Mouse (Mus musculus) intestine, embryonic 14.5 days (tissue): ENCODE measurements around the gene Gm49354. TPM values are rescaled to one million over a fixed set of nuclear protein-coding genes. Genes with fewer than 3 reads are reported as not detected.
"Not testable (repeated sequence)": the region's sequence is repeated elsewhere in the genome, so short reads cannot be mapped to it uniquely, and the experiment has no call there.

Experiments used
- ATAC-seq: fragments of 200-750 bp; cut with Nextera tagmentation; replicated peaks from 2 replicates; pipeline ENCODE4 v1.8.0; 2017; ENCODE audit warnings: low read depth, moderate number of reproducible peaks, moderate TSS enrichment, moderate library complexity; ENCODE audit not compliant: low FRiP score, low TSS enrichment
- DNase-seq: peaks from one replicate; pipeline ENCODE4 v3.0.0-alpha.2; 2018; ENCODE audit warnings: low spot score
- H3K27ac ChIP-seq: fragments of 300-500 bp; sonication (generic); 2 replicates; pipeline ENCODE4 v1.5.1; 2014; ENCODE audit warnings: low read depth, mild to moderate bottlenecking, control low read depth
- H3K27me3 ChIP-seq: fragments of 300-500 bp; sonication (generic); replicated peaks from 2 replicates; pipeline ENCODE4 v1.6.1; 2014; ENCODE audit warnings: low read length, control low read depth; ENCODE audit not compliant: control insufficient read depth, insufficient read depth
- H3K36me3 ChIP-seq: fragments of 300-500 bp; sonication (generic); 2 replicates; pipeline ENCODE4 v1.6.1; 2014; ENCODE audit warnings: low read length, control low read depth; ENCODE audit not compliant: control insufficient read depth, insufficient read depth
- H3K4me1 ChIP-seq: fragments of 300-500 bp; sonication (generic); replicated peaks from 2 replicates; pipeline ENCODE4 v1.6.1; 2014; ENCODE audit warnings: low read length, control low read depth, mixed read lengths; ENCODE audit not compliant: control insufficient read depth, insufficient read depth
- H3K4me2 ChIP-seq: fragments of 300-500 bp; sonication (generic); 2 replicates; pipeline ENCODE4 v1.6.1; 2014; ENCODE audit warnings: low read length
- H3K4me3 ChIP-seq: fragments of 300-500 bp; sonication (generic); 2 replicates; pipeline ENCODE4 v1.5.1; 2014; ENCODE audit warnings: low read depth, low read length, control low read depth, mixed read lengths
- H3K9ac ChIP-seq: fragments of 300-500 bp; sonication (generic); 2 replicates; pipeline ENCODE4 v1.6.1; 2014; ENCODE audit warnings: mild to moderate bottlenecking, low read length
- H3K9me3 ChIP-seq: fragments of 300-500 bp; sonication (generic); 2 replicates; pipeline ENCODE4 v1.6.1; 2016; ENCODE audit warnings: low read length, control low read depth; ENCODE audit not compliant: control insufficient read depth
- WGBS: fragments of 180-500 bp; shearing (Covaris S2); extraction: QIAGEN DNeasy Blood & Tissue Kit; methylation state at CpG from one replicate; pipeline ENCODE4 v1.1.7; 2014; 5-methylcytosine and 5-hydroxymethylcytosine counted together
- polyA plus RNA-seq: library from polyadenylated mRNA; unstranded; fragments of >200 nt; fragmentation: Nextera tagmentation; extraction: Ambion mirVana; gene quantifications from 2 replicates; pipeline ENCODE4 v1.2.1, GENCODE M21; 2014

The Gm49354 gene
- polyA plus RNA-seq, 1 experiment from 2014 or later, result not detected

DNA sequence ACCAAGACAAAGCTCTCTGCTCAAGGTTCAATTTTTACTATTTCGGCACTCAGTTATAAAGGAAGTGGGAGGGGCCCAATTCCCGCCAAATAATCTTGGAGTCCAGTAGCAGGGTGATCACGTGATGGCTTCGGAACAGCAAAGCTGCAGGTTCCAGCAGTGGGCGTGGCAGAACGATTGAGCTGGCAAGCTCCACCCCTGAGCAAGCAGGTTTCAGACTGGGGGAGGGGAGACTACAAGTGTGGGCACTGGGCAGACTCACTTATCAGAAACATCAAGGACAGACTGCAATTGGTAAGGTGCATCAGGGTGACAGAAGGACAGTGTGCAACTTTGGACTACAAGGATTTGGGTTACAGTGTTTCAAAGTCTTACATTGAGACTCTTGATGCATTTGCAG, 47.7 kb downstream of the Gm49354 start:
- not testable (repeated sequence) for H3K4me2 ChIP-seq, H3K4me3 ChIP-seq, H3K36me3 ChIP-seq, H3K4me1 ChIP-seq, DNase-seq, H3K27ac ChIP-seq, H3K27me3 ChIP-seq, H3K9me3 ChIP-seq, ATAC-seq, H3K9ac ChIP-seq
- 24% methylated on average over 6 of the region's 6 CpGs for WGBS

DNA sequence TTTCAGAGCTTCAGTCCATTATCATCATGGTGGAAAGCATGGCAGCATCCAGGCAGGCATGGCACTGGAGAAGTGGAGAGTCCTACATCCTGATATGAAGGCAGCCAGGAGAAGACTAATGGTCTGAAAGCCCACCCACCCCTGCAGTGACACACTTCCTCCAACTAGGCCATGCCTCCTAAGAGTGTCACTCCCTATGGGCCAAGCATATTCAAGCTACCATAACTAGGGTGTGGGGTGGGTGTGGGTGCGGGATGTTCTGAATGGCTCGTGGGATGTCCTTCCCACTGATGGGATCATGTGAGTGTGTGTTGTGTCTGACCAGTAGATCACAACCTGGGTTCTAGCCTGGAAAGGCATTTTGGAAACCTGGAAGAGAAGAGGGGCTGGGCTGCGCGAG, 48.1 kb downstream of the Gm49354 start:
- H3K27me3 ChIP-seq, result no peaks in the 10 kb centered on the region
- no peak overlapping the region for H3K27ac ChIP-seq
- ATAC-seq (no peak), DNase-seq (no peak)
- H3K4me1 ChIP-seq, result no peaks in the 10 kb centered on the region
- 82% methylated on average over 2 of the region's 4 CpGs for WGBS
- no peaks in the 10 kb centered on the region for H3K9me3 ChIP-seq
- no peak overlapping the region for H3K9ac ChIP-seq
- H3K4me3 ChIP-seq, result no peak overlapping the region
- no peaks in the 10 kb centered on the region for H3K36me3 ChIP-seq
- no peak overlapping the region for H3K4me2 ChIP-seq

DNA sequence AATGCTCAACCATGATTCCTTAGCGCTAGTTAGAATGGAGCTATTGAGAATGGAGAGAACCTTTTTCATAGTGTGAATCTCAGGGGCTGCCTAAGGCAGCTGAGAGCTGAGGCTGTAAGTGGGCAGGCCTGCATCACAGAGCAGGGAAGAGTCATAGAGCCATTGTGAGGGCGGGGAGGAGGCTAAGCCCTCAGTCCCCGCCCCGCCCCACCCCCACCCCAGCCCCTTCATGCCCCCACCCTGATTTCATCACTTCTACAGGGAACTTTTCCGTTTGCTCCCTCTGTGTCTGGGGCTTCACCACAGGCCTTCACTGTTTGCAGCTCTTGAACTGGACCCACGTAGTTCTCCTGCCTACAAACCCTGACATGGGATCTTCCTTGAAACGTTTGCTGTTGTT, 50.4 kb downstream of the Gm49354 start, which contains the start of gene Spata31d1d:
Gene Spata31d1d, minus strand, starts transcription at position 101 of the 400 bp plus-strand sequence.
- H3K9me3 ChIP-seq, result no peaks in the 10 kb centered on the region

DNA sequence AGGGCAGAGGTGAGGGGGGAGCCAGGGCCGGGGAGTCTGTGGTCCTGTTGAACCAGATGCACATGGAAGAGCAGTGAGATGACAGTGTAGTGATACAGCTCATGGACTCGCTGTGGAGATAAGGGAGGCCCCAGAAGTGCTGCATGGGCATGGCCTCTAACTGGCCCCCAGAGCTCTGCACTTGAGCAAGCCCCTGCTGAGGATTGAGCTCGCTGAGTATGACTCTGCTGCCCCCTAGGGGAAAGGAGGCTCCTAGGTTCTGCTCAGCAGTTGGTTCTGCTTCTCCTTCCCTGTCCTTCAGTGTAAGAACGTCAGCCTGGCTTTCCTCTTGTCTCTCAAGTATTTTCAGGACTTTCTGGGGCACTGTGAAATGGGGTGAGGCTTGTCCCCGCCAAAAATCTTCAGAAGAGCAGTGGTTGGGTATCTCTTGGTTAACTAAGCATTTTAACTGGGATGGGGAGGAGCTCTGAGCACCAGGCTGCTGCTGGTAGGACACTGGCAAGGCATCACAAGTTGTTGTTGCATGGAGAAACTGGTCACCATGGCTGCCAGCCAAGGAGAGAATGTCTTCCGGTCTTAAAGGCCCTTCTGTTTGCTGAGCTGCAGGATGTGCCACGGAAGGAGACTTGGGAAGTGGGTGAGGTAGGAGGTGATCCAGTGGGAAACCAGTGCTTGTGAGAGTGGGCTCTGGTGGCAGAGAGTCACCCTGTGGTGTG, 53.5 kb downstream of the Gm49354 start:
- DNase-seq, result peak; percentile 89
- Histone ChIP-seq H3K36me3 (no peaks in the 10 kb centered on the region), H3K27ac (no peak overlapping the region), H3K9me3 (no peaks in the 10 kb centered on the region), H3K4me1 (no peaks in the 10 kb centered on the region), H3K9ac (no peak overlapping the region; the same call in 1 of the 2 replicates), H3K4me3 (no peak overlapping the region), H3K27me3 (0 out of 2 replicates have a peak, but pooled peaks cover 3% of the 10 kb centered on the region), H3K4me2 (no peak overlapping the region)
- ATAC-seq, result peak; percentile 84
- WGBS, result 28% methylated on average over 7 of the region's 7 CpGs

More for the DNA sequence above, 50.4 kb downstream of the Gm49354 start, which contains the start of gene Spata31d1d:
- Histone ChIP-seq H3K4me3 (no peak within 1 kb of the TSS), H3K27ac (no peak within 1 kb of the TSS), H3K4me2 (no peak within 1 kb of the TSS), H3K27me3 (no peaks in the 10 kb centered on the region), H3K36me3 (no peaks in the 10 kb centered on the region), H3K4me1 (no peaks in the 10 kb centered on the region), H3K9ac (no peak within 1 kb of the TSS)
- 40% methylated on average over 7 of the region's 7 CpGs for WGBS
- DNase-seq, result no peak
- no peak for ATAC-seq

DNA sequence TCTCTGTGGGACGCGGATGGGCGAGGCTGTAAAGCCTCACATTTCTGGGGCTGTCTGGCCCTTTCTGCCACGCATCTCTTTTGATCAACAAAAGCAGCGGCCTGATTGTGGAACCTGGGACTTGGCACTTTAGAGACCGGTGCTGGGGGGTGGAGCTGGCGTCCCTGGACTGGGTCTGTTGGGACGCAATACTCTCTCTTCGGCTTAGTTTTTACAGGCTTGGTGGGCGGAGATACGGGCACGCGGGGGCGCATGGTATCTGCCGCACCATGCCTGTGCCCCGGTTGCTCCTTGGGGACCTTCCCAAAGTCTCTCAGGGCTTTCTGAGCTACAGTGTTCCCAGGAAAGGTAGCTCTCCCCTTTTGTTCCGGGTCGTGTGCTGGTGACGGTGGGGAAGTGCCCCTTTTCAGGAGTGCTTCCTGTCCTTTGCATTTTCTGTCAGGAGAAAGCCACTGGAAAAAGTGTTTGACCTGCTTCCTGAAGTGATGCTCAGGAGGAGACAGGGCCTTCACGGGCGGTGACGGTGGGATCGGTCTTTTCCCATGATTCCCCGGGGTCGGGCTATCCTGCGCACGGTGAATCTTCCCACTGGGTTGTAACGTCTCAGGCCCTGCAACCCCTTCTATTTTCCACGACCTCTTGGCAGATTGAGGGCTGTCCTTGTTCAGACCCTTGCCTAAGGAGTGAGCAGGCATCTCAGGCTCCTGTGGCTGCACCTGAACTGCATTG, 55.7 kb downstream of the Gm49354 start:
- H3K4me2 ChIP-seq, result peak overlapping the region; percentile 42
- no peak overlapping the region for H3K9ac ChIP-seq
- 32% methylated on average over 29 of the region's 29 CpGs for WGBS

DNA sequence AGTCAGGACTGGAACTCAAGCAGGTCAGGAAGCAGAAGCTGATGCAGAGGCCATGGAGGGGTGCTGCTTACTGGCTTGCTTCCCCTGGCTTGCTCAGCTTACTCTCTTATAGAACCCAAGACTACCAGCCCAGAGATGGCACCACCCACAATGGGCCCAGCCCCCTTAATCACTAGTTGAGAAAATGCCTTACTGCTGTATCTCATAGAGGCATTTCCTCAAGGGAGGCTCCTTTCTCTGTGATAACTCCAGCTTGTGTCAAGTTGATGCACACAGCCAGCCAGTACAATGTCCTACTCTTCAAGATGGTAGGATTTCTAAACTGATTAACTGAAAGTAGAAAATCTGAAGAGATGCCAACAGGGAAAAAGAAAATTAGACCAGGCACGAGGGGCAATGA, 60.0 kb downstream of the Gm49354 start:
- not testable (repeated sequence) for ATAC-seq, H3K4me3 ChIP-seq, H3K27ac ChIP-seq, H3K36me3 ChIP-seq, H3K9ac ChIP-seq, H3K4me2 ChIP-seq, DNase-seq, H3K27me3 ChIP-seq, H3K4me1 ChIP-seq, H3K9me3 ChIP-seq
- WGBS, result 92% methylated on average over 1 of the region's 1 CpGs

More for the DNA sequence above, 55.7 kb downstream of the Gm49354 start:
- 0 out of 2 replicates have a peak overlapping the region, but pooled peaks have one; percentile 2 for H3K4me3 ChIP-seq
- no peak for ATAC-seq
- H3K9me3 ChIP-seq, result no peaks in the 10 kb centered on the region
- H3K27ac ChIP-seq, result no peak overlapping the region
- 0 out of 2 replicates have a peak, but pooled peaks cover 3% of the 10 kb centered on the region for H3K27me3 ChIP-seq
- no peaks in the 10 kb centered on the region for H3K4me1 ChIP-seq
- H3K36me3 ChIP-seq, result no peaks in the 10 kb centered on the region
- DNase-seq, result no peak

DNA sequence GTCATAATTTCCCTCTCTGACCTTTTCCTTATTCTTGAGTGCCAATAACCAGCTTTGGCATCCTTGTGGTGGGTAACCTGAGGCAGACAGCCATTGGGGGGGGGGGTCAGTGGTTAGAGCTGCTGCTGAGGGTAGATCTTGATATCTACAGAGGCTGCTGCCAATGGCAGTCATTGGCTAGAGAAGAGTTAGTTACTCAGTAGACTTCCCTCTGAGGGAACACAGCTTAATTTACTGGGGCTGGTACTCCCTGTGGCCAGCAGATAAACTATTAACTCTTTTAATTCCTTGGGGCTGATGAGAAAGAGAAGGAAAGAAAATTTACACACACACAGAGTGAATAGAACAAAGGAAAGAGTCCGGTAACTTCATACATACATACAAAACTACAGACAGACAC, 62.6 kb downstream of the Gm49354 start:
- WGBS, result 91% methylated on average over 1 of the region's 1 CpGs
- no peak overlapping the region for H3K4me3 ChIP-seq
- no peak overlapping the region for H3K27ac ChIP-seq
- no peak overlapping the region for H3K9ac ChIP-seq
- H3K4me1 ChIP-seq, result no peaks in the 10 kb centered on the region; the same call in 1 of the 2 replicates
- DNase-seq, result no peak
- H3K36me3 ChIP-seq, result no peaks in the 10 kb centered on the region
- ATAC-seq, result no peak
- H3K4me2 ChIP-seq, result no peak overlapping the region
- no peaks in the 10 kb centered on the region for H3K27me3 ChIP-seq
- H3K9me3 ChIP-seq, result no peaks in the 10 kb centered on the region

DNA sequence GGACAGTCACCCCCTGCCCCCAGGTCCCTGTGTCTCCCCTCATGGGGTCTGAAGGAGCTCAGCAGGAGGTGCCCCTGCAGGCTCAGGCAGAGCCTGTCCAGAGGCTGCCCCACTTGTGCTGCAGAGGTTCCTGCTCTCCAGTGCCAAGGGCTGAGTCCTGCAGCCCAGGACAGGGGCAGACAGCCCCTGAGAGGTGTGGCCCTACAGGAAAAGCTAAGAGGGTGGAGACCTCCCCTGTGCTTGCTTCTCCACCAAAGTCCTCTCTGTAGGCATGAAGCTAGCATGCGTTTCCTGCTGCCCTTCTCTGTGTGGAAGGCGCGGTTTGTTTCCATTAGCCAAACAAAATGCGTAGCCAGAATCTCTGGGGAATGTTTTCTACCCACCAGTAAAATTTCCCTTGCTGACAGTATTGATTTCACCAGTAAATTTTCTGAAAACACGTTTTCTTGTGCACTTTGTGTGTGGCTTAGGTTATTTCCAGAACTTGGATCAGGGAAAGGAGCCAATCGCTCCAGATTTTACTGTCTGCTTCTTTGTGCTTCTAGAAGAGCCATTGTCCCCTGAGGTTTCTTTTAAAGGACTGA, 63.1 kb downstream of the Gm49354 start:
- not testable (repeated sequence) for H3K27ac ChIP-seq, H3K27me3 ChIP-seq, H3K36me3 ChIP-seq, DNase-seq, H3K4me1 ChIP-seq, H3K4me3 ChIP-seq, H3K4me2 ChIP-seq, H3K9ac ChIP-seq, H3K9me3 ChIP-seq
- ATAC-seq, result 0 out of 2 replicates have a peak, but pooled peaks have one; percentile 43
- WGBS, result 26% methylated on average over 6 of the region's 6 CpGs
